Mouse (Mus musculus) small intestine, adult 2 months (tissue): ENCODE results near the gene Ddt.

Source experiments
- CTCF ChIP-seq: fragments of 200-500 bp; IDR thresholded peaks from 2 replicates; pipeline ENCODE4 v1.5.1; 2012; ENCODE audit warnings: low read depth, mild to moderate bottlenecking, control low read depth, inconsistent platforms, low read length, moderate library complexity, mixed read lengths; ENCODE audit not compliant: insufficient replicate concordance, insufficient read length; ENCODE audit errors: extremely low read depth
- POLR2A ChIP-seq: fragments of 200-500 bp; IDR thresholded peaks from 2 replicates; pipeline ENCODE4 v1.6.1; 2012; ENCODE audit warnings: low read depth, mild to moderate bottlenecking, control low read depth, inconsistent platforms, low read length, moderate library complexity

GRCm38 (mm10) chr10:75777885-75778284 is 4.7 kb upstream of the Ddt start:
- TF ChIP-seq CTCF (no peak), POLR2A (no peak)
